Mouse (Mus musculus) cerebellum, adult 2 months (tissue): ENCODE measurements at regions not wholly inside any gene's neighbourhood (a gene's known extent, or its start where the extent isn't known, plus 50 kb on each side); places are given as distances from the start of the nearest gene placed in this dataset.

Experiments
- DNase-seq, 2 experiments: peaks; one replicate each; pipeline ENCODE4 v3.0.0; 2021
- H3K27ac ChIP-seq: fragments of 200-500 bp; 2 replicates; pipeline ENCODE4 v1.5.1; 2012; ENCODE audit warnings: low read length, control low read depth, inconsistent platforms; ENCODE audit not compliant: insufficient read depth
- H3K27me3 ChIP-seq: fragments of 200-500 bp; 2 replicates; pipeline ENCODE4 v1.6.1; 2012; ENCODE audit warnings: inconsistent platforms, mild to moderate bottlenecking, low read length, moderate library complexity; ENCODE audit not compliant: control insufficient read depth, insufficient read depth
- H3K4me1 ChIP-seq: fragments of 200-500 bp; 2 replicates; pipeline ENCODE4 v1.6.1; 2011; ENCODE audit warnings: low read length; ENCODE audit not compliant: control insufficient read depth, insufficient read depth
- H3K4me3 ChIP-seq: fragments of 200-500 bp; replicated peaks from 2 replicates; pipeline ENCODE3; 2011; ENCODE audit warnings: mild to moderate bottlenecking, low read depth, low read length, control low read depth; ENCODE audit not compliant: insufficient read depth
- CTCF ChIP-seq: fragments of 200-500 bp; IDR thresholded peaks from 2 replicates; pipeline ENCODE4 v1.5.1; 2011; ENCODE audit warnings: low read depth, mild to moderate bottlenecking, control low read depth, low read length, moderate library complexity, borderline replicate concordance; ENCODE audit not compliant: insufficient read depth
- POLR2A ChIP-seq: fragments of 200-500 bp; IDR thresholded peaks from 2 replicates; pipeline ENCODE4 v1.6.1; 2011; ENCODE audit warnings: low read length, control low read depth, borderline replicate concordance; ENCODE audit not compliant: insufficient read depth
- WGBS: fragments of 180-500 bp; shearing (Covaris S2); methylation state at CpG from one replicate; pipeline ENCODE4 v1.1.7; 2018; 5-methylcytosine and 5-hydroxymethylcytosine counted together

GRCm38 (mm10) chr8:44094818-44095217, 385.0 kb upstream of the Adam34 start:
- H3K27ac ChIP-seq: no peak overlapping the region
- WGBS: 94% methylated on average over 1 of the region's 1 CpGs
- H3K4me3 ChIP-seq: no peak overlapping the region
- no peaks in the 10 kb centered on the region for H3K27me3 ChIP-seq
- DNase-seq: no peak
- TF ChIP-seq CTCF (no peak), POLR2A (no peak)
- H3K4me1 ChIP-seq: no peaks in the 10 kb centered on the region

- 83% methylated on average over 1 of the region's 1 CpGs for WGBS
- DNase-seq: no peak
These were observed 383.6 kb upstream of the Adam34 start for GRCm38 (mm10) chr8:44093491-44093890.

GRCm38 (mm10) chr8:44082057-44082456, 372.2 kb upstream of the Adam34 start:
- Histone ChIP-seq H3K4me1 (no peaks in the 10 kb centered on the region), H3K27ac (no peak overlapping the region), H3K27me3 (no peaks in the 10 kb centered on the region), H3K4me3 (no peak overlapping the region)
- DNase-seq: no peak
- 89% methylated on average over 4 of the region's 4 CpGs for WGBS
- TF ChIP-seq CTCF: no peak
- TF ChIP-seq POLR2A: no peak

More at GRCm38 (mm10) chr8:44093491-44093890, 383.6 kb upstream of the Adam34 start:
- no peak for TF ChIP-seq CTCF
- TF ChIP-seq POLR2A: no peak
- Histone ChIP-seq H3K27ac (no peak overlapping the region), H3K4me1 (no peaks in the 10 kb centered on the region), H3K27me3 (no peaks in the 10 kb centered on the region), H3K4me3 (no peak overlapping the region)

- Histone ChIP-seq H3K4me3 (no peak overlapping the region), H3K27me3 (no peaks in the 10 kb centered on the region), H3K4me1 (no peaks in the 10 kb centered on the region), H3K27ac (no peak overlapping the region)
- TF ChIP-seq CTCF (no peak), POLR2A (no peak)
- WGBS: 77% methylated on average over 5 of the region's 5 CpGs
- no peak for DNase-seq
These were observed 349.0 kb upstream of the Adam34 start for GRCm38 (mm10) chr8:44058846-44059245.

- Histone ChIP-seq H3K27me3 (no peaks in the 10 kb centered on the region), H3K4me1 (peaks cover 8% of the 10 kb centered on the region; the same call in 1 of the 2 replicates), H3K27ac (no peak overlapping the region; the same call in 1 of the 2 replicates), H3K4me3 (no peak overlapping the region)
- peak; percentile 56 to 88 for DNase-seq
- WGBS: 11% methylated on average over 8 of the region's 8 CpGs
- TF ChIP-seq CTCF: no peak
- no peak for TF ChIP-seq POLR2A
These were observed 332.9 kb upstream of the Adam34 start for GRCm38 (mm10) chr8:44042572-44043355.

GRCm38 (mm10) chr8:44034211-44034610, 324.4 kb upstream of the Adam34 start:
- 77% methylated on average over 4 of the region's 4 CpGs for WGBS
- H3K27ac ChIP-seq: no peak overlapping the region
- no peak overlapping the region for H3K4me3 ChIP-seq
- H3K4me1 ChIP-seq: no peaks in the 10 kb centered on the region
- no peaks in the 10 kb centered on the region for H3K27me3 ChIP-seq
- TF ChIP-seq POLR2A (no peak), CTCF (no peak)
- no peak for DNase-seq

GRCm38 (mm10) chr8:44031376-44031775, 321.5 kb upstream of the Adam34 start:
- Histone ChIP-seq H3K4me3 (no peak overlapping the region), H3K4me1 (no peaks in the 10 kb centered on the region), H3K27ac (no peak overlapping the region), H3K27me3 (no peaks in the 10 kb centered on the region)
- no peak for TF ChIP-seq POLR2A
- no peak for TF ChIP-seq CTCF
- 93% methylated on average over 2 of the region's 2 CpGs for WGBS
- DNase-seq: no peak

GRCm38 (mm10) chr8:44030972-44031371, 321.1 kb upstream of the Adam34 start:
- TF ChIP-seq POLR2A (no peak), CTCF (no peak)
- Histone ChIP-seq H3K4me1 (no peaks in the 10 kb centered on the region), H3K27ac (no peak overlapping the region), H3K27me3 (no peaks in the 10 kb centered on the region), H3K4me3 (no peak overlapping the region)
- no peak for DNase-seq
